Mouse (Mus musculus) liver, embryonic 11.5 days (tissue): ENCODE data around the gene Mta2. TPM values are rescaled to one million over a fixed set of nuclear protein-coding genes. Genes with fewer than 3 reads are reported as not detected.

Source experiments
- ATAC-seq: fragments of 200-750 bp; cut with Nextera tagmentation; replicated peaks from 2 replicates; pipeline ENCODE4 v1.8.0; 2017; ENCODE audit warnings: moderate number of reproducible peaks, mild to moderate bottlenecking, moderate TSS enrichment, moderate library complexity; ENCODE audit not compliant: low FRiP score
- DNase-seq: peaks from one replicate; pipeline ENCODE4 v3.0.0-alpha.2; 2017; ENCODE audit warnings: low spot score
- H3K27ac ChIP-seq: fragments of 300-500 bp; sonication (generic); 2 replicates; pipeline ENCODE4 v1.5.1; 2014; ENCODE audit warnings: mild to moderate bottlenecking, low read depth, low read length, control low read depth
- H3K27me3 ChIP-seq: fragments of 300-500 bp; sonication (generic); replicated peaks from 2 replicates; pipeline ENCODE4 v1.6.1; 2014; ENCODE audit warnings: low read length, mixed read lengths; ENCODE audit not compliant: control insufficient read depth, insufficient read depth
- H3K36me3 ChIP-seq: fragments of 300-500 bp; sonication (generic); 2 replicates; pipeline ENCODE4 v1.6.1; 2014; ENCODE audit warnings: mild to moderate bottlenecking, low read length, moderate library complexity, mixed read lengths; ENCODE audit not compliant: control insufficient read depth, insufficient read depth
- H3K4me1 ChIP-seq: fragments of 300-500 bp; sonication (generic); replicated peaks from 2 replicates; pipeline ENCODE4 v1.6.1; 2014; ENCODE audit warnings: low read length, mixed read lengths; ENCODE audit not compliant: control insufficient read depth, insufficient read depth
- H3K4me2 ChIP-seq: fragments of 300-500 bp; sonication (generic); 2 replicates; pipeline ENCODE4 v1.6.1; 2014; ENCODE audit warnings: mild to moderate bottlenecking, control low read depth, moderate library complexity
- H3K4me3 ChIP-seq: fragments of 300-500 bp; sonication (generic); 2 replicates; pipeline ENCODE4 v1.5.1; 2014; ENCODE audit warnings: low read depth, low read length, control low read depth
- H3K9ac ChIP-seq: fragments of 300-500 bp; sonication (generic); 2 replicates; pipeline ENCODE4 v1.6.1; 2014; ENCODE audit warnings: low read depth, low read length, control low read depth
- H3K9me3 ChIP-seq: fragments of 300-500 bp; sonication (generic); 2 replicates; pipeline ENCODE4 v1.6.1; 2016; ENCODE audit warnings: low read length, inconsistent platforms, mixed read lengths; ENCODE audit not compliant: control insufficient read depth
- WGBS: fragments of 180-500 bp; shearing (Covaris S2); extraction: QIAGEN DNeasy Blood & Tissue Kit; methylation state at CpG from one replicate; pipeline ENCODE4 v1.1.7; 2014; 5-methylcytosine and 5-hydroxymethylcytosine counted together
- polyA plus RNA-seq: library from polyadenylated mRNA; unstranded; fragments of >200 nt; fragmentation: Nextera tagmentation; extraction: Ambion mirVana; gene quantifications from 2 replicates; pipeline ENCODE4 v1.2.1, GENCODE M21; 2014

Gene Mta2
- polyA plus RNA-seq, 1 experiment from 2014 or later, result 75.6 TPM

DNA sequence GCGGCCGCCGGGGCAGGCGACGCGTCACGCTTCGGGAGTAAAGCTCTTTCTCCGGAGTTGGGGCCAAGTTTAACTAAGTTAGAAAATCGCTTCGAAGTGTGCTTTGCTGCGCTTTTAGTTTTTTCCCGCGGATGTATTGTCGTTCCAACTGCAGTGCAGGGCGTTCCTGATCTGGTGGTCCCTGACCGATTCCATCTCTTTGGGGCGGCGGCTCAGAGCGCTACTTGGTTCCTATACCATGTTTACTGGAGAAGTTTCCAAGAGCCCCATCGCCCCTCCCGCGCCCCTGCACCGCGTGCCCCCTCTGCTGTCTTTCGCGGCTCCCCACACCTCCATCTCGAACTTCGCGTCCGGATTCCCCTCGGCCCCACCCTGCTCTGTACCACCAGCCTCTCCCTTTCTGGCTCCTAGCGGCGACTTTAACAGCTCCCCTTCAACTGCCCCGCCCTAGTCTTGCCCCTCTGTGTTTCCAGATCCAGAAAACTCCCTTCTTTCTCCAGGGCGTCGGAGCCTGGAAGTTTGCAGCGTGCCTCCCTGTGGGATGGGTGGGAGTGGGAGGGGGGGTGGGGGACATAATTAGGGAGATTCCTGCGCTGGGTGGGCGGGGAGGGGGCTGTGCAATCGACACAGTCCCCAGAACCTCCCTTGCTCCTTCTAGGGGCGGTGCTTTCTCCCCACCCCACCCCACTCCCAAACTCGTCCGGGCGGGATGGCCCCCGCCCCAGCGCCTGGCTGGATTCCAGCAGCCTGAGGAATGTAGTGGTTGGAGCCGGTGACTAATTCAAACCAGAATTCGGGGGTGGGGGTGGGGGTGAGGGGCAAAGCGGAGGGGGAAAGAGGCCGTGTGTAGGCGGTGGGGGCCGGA lies 48.1 kb downstream of the Mta2 start:
- under 1% methylated on average over 53 of the region's 53 CpGs for WGBS
- H3K9ac ChIP-seq, result peak overlapping the region; percentile 64
- peak; percentile 67 for DNase-seq
- peak overlapping the region; percentile 95 for H3K4me2 ChIP-seq
- H3K4me1 ChIP-seq, result peaks cover 20% of the 10 kb centered on the region
- H3K27me3 ChIP-seq, result peaks cover 35% of the 10 kb centered on the region
- peak overlapping the region; percentile 61 for H3K4me3 ChIP-seq
- no peaks in the 10 kb centered on the region for H3K9me3 ChIP-seq
- no peaks in the 10 kb centered on the region for H3K36me3 ChIP-seq
- 0 out of 2 replicates have a peak overlapping the region, but pooled peaks have one; percentile 56 for H3K27ac ChIP-seq
- peak; percentile 40; the same call in 1 of the 2 replicates for ATAC-seq

- Histone ChIP-seq H3K27ac (0 out of 2 replicates have a peak overlapping the region, but pooled peaks have one; percentile 56), H3K4me3 (peak overlapping the region; percentile 61), H3K4me1 (peaks cover 20% of the 10 kb centered on the region), H3K27me3 (peaks cover 35% of the 10 kb centered on the region), H3K9me3 (no peaks in the 10 kb centered on the region), H3K4me2 (peak overlapping the region; percentile 95), H3K36me3 (no peaks in the 10 kb centered on the region), H3K9ac (peak overlapping the region; percentile 41; the same call in 1 of the 2 replicates)
- 0 out of 2 replicates have a peak, but pooled peaks have one; percentile 1 for ATAC-seq
- WGBS, result 20% methylated on average over 15 of the region's 15 CpGs
- peak; percentile 46 for DNase-seq
These were observed 48.9 kb downstream of the Mta2 start for GRCm38 (mm10) chr19:8990432-8991102.

- peak overlapping the region; percentile 95 for H3K4me2 ChIP-seq
- DNase-seq (no peak), ATAC-seq (no peak)
- H3K9me3 ChIP-seq, result no peaks in the 10 kb centered on the region
- no peaks in the 10 kb centered on the region for H3K36me3 ChIP-seq
- peaks cover 20% of the 10 kb centered on the region for H3K4me1 ChIP-seq
- H3K9ac ChIP-seq, result no peak overlapping the region
- peaks cover 35% of the 10 kb centered on the region for H3K27me3 ChIP-seq
- 57% methylated on average over 4 of the region's 4 CpGs for WGBS
- H3K27ac ChIP-seq, result no peak overlapping the region
- H3K4me3 ChIP-seq, result no peak overlapping the region; the same call in 1 of the 2 replicates
These were observed 49.7 kb downstream of the Mta2 start for GRCm38 (mm10) chr19:8991245-8991870.

DNA sequence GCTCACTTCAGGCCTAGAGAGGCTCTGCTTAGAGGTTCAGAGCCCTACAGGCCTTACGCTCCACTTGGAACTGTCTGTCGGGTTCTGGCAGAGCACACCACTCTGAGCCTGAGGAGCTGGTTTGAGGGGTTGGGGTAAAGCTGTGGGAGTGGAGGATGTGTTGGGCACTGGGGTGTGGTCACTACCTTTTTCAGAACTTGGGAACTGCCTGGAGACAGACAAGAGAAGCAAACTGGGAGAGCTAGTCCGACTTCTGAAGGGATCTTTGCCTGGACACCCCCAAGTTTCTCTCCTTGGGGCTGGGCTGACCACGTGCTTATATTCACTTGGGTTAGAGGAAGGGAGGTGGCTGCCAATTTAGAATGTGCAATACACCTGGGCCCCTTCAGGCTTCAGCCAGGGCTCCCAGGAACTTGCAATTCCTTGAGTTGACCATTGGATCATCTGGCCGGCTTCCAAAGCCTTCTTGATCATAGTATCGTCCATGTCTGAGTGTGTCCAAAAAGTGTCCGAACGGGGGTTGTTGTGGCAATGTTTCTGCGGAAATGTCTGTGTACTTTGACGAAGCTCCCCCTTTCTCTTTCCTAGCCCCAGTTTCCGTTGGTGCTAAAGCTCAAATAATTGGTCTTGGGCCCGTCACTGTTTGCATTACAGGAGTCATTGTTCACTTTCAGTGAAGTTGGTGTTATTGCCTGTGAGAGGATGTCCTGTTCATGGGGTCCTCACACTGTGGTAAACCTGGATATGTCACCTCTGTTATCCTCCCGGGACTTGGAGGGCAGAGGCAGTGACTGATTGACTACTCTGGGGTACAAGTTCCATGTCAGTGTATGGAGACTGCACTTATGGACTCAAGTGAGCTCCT lies 50.4 kb downstream of the Mta2 start:
- no peak for ATAC-seq
- H3K4me3 ChIP-seq, result no peak overlapping the region
- H3K4me2 ChIP-seq, result peak overlapping the region; percentile 95
- no peak overlapping the region for H3K27ac ChIP-seq
- no peak for DNase-seq
- 75% methylated on average over 13 of the region's 13 CpGs for WGBS
- H3K36me3 ChIP-seq, result no peaks in the 10 kb centered on the region
- H3K4me1 ChIP-seq, result peaks cover 20% of the 10 kb centered on the region
- no peak overlapping the region for H3K9ac ChIP-seq
- no peaks in the 10 kb centered on the region for H3K9me3 ChIP-seq
- peaks cover 35% of the 10 kb centered on the region for H3K27me3 ChIP-seq

DNA sequence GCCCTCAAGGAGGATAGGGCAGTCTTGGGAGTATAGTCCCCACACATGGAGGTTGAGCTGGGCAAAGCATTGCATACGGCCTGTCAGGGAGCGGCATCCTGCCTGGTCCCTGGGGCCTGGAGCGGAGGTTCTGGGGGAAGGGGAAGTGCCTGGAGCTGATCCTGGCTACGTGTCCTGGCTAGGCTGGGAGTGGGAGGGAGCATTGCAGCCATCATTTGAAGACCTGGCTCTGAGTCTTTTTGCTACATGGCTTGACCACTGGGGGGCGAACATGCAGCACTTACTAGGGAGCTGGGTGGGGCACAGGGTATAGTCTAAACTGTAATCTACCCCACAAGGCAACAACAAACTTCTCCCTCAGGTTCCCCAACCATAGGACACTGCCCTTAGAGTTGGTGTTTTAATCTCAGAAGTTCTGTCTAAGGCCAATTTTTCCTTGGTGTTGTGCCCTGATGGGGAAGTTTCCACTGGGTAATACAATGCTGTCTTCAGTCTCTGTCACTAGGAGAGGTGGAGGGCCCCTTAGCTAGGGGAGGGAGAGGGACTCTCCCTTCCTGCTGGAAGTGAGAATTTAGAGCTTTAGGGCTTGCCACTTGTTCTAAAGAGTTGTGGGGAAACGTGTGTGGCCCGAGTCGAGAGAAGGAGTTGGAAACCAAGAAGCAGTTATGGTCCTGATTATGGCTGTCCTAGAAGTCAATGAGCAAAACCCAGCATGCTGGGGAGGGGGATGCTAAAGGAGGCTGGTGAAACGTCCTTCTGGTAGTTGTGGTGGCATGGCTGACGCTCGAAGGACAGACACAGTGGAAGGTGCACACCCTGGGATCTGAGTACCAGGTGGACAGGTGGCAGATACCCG lies 51.3 kb downstream of the Mta2 start:
- no peaks in the 10 kb centered on the region for H3K36me3 ChIP-seq
- no peak overlapping the region for H3K9ac ChIP-seq
- no peak overlapping the region for H3K4me3 ChIP-seq
- H3K4me1 ChIP-seq, result peaks cover 29% of the 10 kb centered on the region
- ATAC-seq (peak; percentile 44; the same call in 1 of the 2 replicates), DNase-seq (peak; percentile 66)
- no peaks in the 10 kb centered on the region for H3K9me3 ChIP-seq
- peaks cover 33% of the 10 kb centered on the region for H3K27me3 ChIP-seq
- WGBS, result 36% methylated on average over 12 of the region's 12 CpGs
- H3K4me2 ChIP-seq, result 0 out of 2 replicates have a peak overlapping the region, but pooled peaks have one; percentile 9
- H3K27ac ChIP-seq, result no peak overlapping the region

GRCm38 (mm10) chr19:8993625-8993912 lies 51.9 kb downstream of the Mta2 start:
- Histone ChIP-seq H3K27me3 (peaks cover 27% of the 10 kb centered on the region), H3K4me2 (no peak overlapping the region), H3K27ac (no peak overlapping the region), H3K9ac (no peak overlapping the region), H3K36me3 (no peaks in the 10 kb centered on the region), H3K9me3 (no peaks in the 10 kb centered on the region), H3K4me1 (peaks cover 34% of the 10 kb centered on the region), H3K4me3 (no peak overlapping the region)
- DNase-seq, result no peak
- ATAC-seq, result no peak
- WGBS, result 43% methylated on average over 2 of the region's 2 CpGs

DNA sequence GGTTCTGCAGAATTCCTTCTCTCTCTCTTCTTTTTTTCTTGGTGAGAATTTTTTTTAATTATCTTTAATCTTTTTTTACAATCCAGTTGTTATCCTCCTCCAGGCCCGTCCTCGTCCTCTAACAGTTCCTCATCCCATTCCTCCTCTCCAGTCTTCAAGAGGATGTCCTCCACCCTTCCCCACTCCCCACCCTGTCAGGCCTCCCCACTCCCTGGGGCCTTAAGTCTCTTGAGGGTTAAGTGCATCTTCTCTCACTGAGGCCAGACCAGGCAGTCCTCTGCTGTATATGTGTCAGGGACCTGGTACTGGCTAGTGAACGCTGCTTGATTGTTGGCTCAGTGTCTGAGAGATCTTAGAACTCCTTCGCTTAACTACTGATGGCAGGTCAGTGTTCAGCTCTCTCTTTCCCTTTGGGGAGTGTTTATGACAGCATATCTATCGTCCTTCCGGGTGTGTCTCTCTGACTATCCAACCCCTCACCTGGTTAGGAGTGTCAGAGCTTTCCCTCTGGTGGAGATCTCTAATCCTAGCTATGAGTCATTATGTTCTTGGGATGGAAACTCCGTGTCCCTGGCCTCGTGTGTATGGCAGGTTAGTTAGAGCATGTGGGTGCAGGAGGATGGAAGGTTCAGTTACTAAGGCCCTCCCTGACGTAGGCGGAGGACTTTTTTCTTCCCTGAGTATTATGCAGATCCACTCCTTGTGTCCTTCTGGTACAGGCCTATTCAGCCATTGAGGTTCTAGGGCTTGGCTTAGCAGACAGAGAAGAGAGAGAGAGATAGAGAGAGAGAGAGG lies 53.3 kb downstream of the Mta2 start:
- Histone ChIP-seq H3K27ac (no peak overlapping the region), H3K9me3 (no peaks in the 10 kb centered on the region), H3K36me3 (no peaks in the 10 kb centered on the region), H3K4me2 (no peak overlapping the region), H3K4me1 (peaks cover 27% of the 10 kb centered on the region), H3K27me3 (peaks cover 16% of the 10 kb centered on the region), H3K9ac (no peak overlapping the region), H3K4me3 (no peak overlapping the region)
- DNase-seq (no peak), ATAC-seq (no peak)
- 75% methylated on average over 10 of the region's 10 CpGs for WGBS
